Mouse (Mus musculus) ZHBTc4 (cell line): Measurements from ENCODE around the gene 4933407L21Rik.

Source experiments
- DNase-seq: peaks from one replicate; pipeline ENCODE4 v3.0.0-alpha.2; 2011; ENCODE audit warnings: low read depth, low spot score

Gene 4933407L21Rik

GRCm38 (mm10) chr1:85928057-85928687 lies at the start of gene 4933407L21Rik:
4933407L21Rik (plus strand) TSS chr1:85928483.
- no peak for DNase-seq

GRCm38 (mm10) chr1:85882003-85882402 lies 46.3 kb upstream of the 4933407L21Rik start:
- no peak for DNase-seq

- no peak for DNase-seq
Observed at GRCm38 (mm10) chr1:85887221-85887620, 41.1 kb upstream of the 4933407L21Rik start.

- peak; percentile 89 for DNase-seq
Observed at GRCm38 (mm10) chr1:85894231-85894747, 34.0 kb upstream of the 4933407L21Rik start, which contains the start of gene Itm2c. Itm2c (plus strand) TSS chr1:85894281.

- DNase-seq = peak; percentile 51
Observed at GRCm38 (mm10) chr1:85894748-85895360, 33.4 kb upstream of the 4933407L21Rik start.

- DNase-seq = peak; percentile 47
Observed at GRCm38 (mm10) chr1:85895391-85895837, 32.9 kb upstream of the 4933407L21Rik start.

- no peak for DNase-seq
Observed at GRCm38 (mm10) chr1:85896110-85896509, 32.2 kb upstream of the 4933407L21Rik start.

GRCm38 (mm10) chr1:85896781-85897700 lies 31.2 kb upstream of the 4933407L21Rik start:
- no peak for DNase-seq

- no peak for DNase-seq
Observed at GRCm38 (mm10) chr1:85897901-85898760, 30.2 kb upstream of the 4933407L21Rik start.

GRCm38 (mm10) chr1:85898761-85899387 lies 29.4 kb upstream of the 4933407L21Rik start:
- DNase-seq = no peak

- no peak for DNase-seq
Observed at GRCm38 (mm10) chr1:85899388-85899761, 28.9 kb upstream of the 4933407L21Rik start.

GRCm38 (mm10) chr1:85900521-85901333 lies 27.6 kb upstream of the 4933407L21Rik start:
- no peak for DNase-seq

- no peak for DNase-seq
Observed at GRCm38 (mm10) chr1:85901516-85902107, 26.7 kb upstream of the 4933407L21Rik start.

- DNase-seq = no peak
Observed at GRCm38 (mm10) chr1:85902108-85902561, 26.1 kb upstream of the 4933407L21Rik start.

GRCm38 (mm10) chr1:85906892-85907291 lies 21.4 kb upstream of the 4933407L21Rik start:
- no peak for DNase-seq

- peak; percentile 33 for DNase-seq
Observed at GRCm38 (mm10) chr1:85908754-85909590, 19.3 kb upstream of the 4933407L21Rik start.

GRCm38 (mm10) chr1:85913078-85913755 lies 15.1 kb upstream of the 4933407L21Rik start:
- DNase-seq = no peak

- no peak for DNase-seq
Observed at GRCm38 (mm10) chr1:85915890-85916289, 12.4 kb upstream of the 4933407L21Rik start.
